Mouse (Mus musculus) midbrain, postnatal 0 days (tissue): ENCODE measurements around the gene Dtl. TPM values are rescaled to one million over a fixed set of nuclear protein-coding genes. Genes with fewer than 3 reads are reported as not detected.

ENCODE experiments used
- ATAC-seq: fragments of 200-750 bp; cut with Nextera tagmentation; 2 replicates; pipeline ENCODE4 v1.8.0; 2017; ENCODE audit warnings: moderate number of reproducible peaks, mild to moderate bottlenecking, moderate TSS enrichment, moderate library complexity; ENCODE audit not compliant: low FRiP score
- DNase-seq: peaks from one replicate; pipeline ENCODE4 v3.0.0-alpha.2; 2015; ENCODE audit warnings: low spot score
- H3K27ac ChIP-seq: fragments of 300-500 bp; sonication (generic); 2 replicates; pipeline ENCODE4 v1.5.1; 2014; ENCODE audit warnings: low read depth, mild to moderate bottlenecking, low read length, mixed read lengths
- H3K27me3 ChIP-seq: fragments of 300-500 bp; sonication (generic); 2 replicates; pipeline ENCODE4 v1.6.1; 2014; ENCODE audit warnings: low read length, control low read depth, mixed read lengths; ENCODE audit not compliant: insufficient read depth
- H3K36me3 ChIP-seq: fragments of 300-500 bp; sonication (generic); 2 replicates; pipeline ENCODE4 v1.6.1; 2014; ENCODE audit warnings: low read length, control low read depth, mixed read lengths; ENCODE audit not compliant: insufficient read depth
- H3K4me1 ChIP-seq: fragments of 300-500 bp; sonication (generic); 2 replicates; pipeline ENCODE4 v1.6.1; 2014; ENCODE audit warnings: mild to moderate bottlenecking, control low read depth, antibody characterized with exemption, low read length, mixed read lengths; ENCODE audit not compliant: insufficient read depth
- H3K4me2 ChIP-seq: fragments of 300-500 bp; sonication (generic); 2 replicates; pipeline ENCODE4 v1.6.1; 2014; ENCODE audit warnings: low read depth, mild to moderate bottlenecking, low read length, mixed read lengths; ENCODE audit not compliant: poor library complexity, severe bottlenecking
- H3K4me3 ChIP-seq: fragments of 300-500 bp; sonication (generic); 2 replicates; pipeline ENCODE4 v1.5.1; 2014; ENCODE audit warnings: low read depth, mild to moderate bottlenecking, low read length, moderate library complexity
- H3K9ac ChIP-seq: fragments of 300-500 bp; sonication (generic); replicated peaks from 2 replicates; pipeline ENCODE4 v1.6.1; 2014; ENCODE audit warnings: mild to moderate bottlenecking, low read length, moderate library complexity, mixed read lengths; ENCODE audit not compliant: poor library complexity, severe bottlenecking
- H3K9me3 ChIP-seq: fragments of 300-500 bp; sonication (generic); 2 replicates; pipeline ENCODE4 v1.6.1; 2016; ENCODE audit warnings: low read length, control low read depth
- CTCF ChIP-seq: IDR thresholded peaks from 2 replicates; pipeline ENCODE4 v1.5.1; 2016; ENCODE audit warnings: antibody characterized with exemption, mild to moderate bottlenecking
- WGBS: fragments of 180-500 bp; shearing (Covaris S2); extraction: QIAGEN DNeasy Blood & Tissue Kit; methylation state at CpG from one replicate; pipeline ENCODE4 v1.1.7; 2014; 5-methylcytosine and 5-hydroxymethylcytosine counted together
- polyA plus RNA-seq: library from polyadenylated mRNA; unstranded; fragments of >200 nt; fragmentation: Nextera tagmentation; extraction: Ambion mirVana; gene quantifications from 2 replicates; pipeline ENCODE4 v1.2.1, GENCODE M21; 2015
- total RNA-seq: library from RNA; depleted of rRNA; stranded (reverse); fragments of >200 nt; gene quantifications from 2 replicates; pipeline ENCODE4 v1.2.3, GENCODE M21; 2014

Gene Dtl
- total and polyA plus RNA-seq, 2 experiments from 2014 or later = 2.0 to 2.5 TPM

- H3K9me3 ChIP-seq = no peaks in the 10 kb centered on the region
- no peak overlapping the region for H3K27ac ChIP-seq
- DNase-seq (no peak), ATAC-seq (no peak)
- no peak overlapping the region for H3K9ac ChIP-seq
- H3K4me3 ChIP-seq = no peak overlapping the region
- H3K27me3 ChIP-seq = no peaks in the 10 kb centered on the region
- H3K36me3 ChIP-seq = peaks cover 64% of the 10 kb centered on the region
- 89% methylated on average over 3 of the region's 3 CpGs for WGBS
- TF ChIP-seq CTCF = no peak
- H3K4me2 ChIP-seq = no peak overlapping the region
- no peaks in the 10 kb centered on the region for H3K4me1 ChIP-seq
Observed at GRCm38 (mm10) chr1:191617589-191617988, 42.2 kb upstream of the Dtl start.

DNA sequence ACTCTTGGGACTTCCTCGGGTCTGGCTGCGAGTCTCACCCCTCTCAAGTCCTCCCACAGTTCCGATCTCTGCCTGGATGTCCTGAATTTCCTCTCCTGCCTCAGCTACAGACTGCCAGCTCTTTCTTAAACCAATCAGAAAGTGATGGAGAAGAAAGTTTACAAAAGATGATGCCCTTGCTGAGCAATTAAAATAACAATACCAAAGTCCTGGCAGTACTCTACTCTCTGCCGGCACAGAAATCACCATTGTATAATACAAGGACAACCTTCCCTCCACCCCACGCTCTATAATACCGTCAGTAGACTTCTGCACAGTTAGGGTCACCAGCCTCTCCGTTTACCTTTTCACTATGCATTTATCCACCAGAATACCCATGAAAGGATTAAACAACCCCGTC is 40.9 kb upstream of the Dtl start:
- no peak overlapping the region for H3K4me3 ChIP-seq
- no peak for ATAC-seq
- peaks cover 65% of the 10 kb centered on the region for H3K36me3 ChIP-seq
- WGBS = 63% methylated on average over 8 of the region's 8 CpGs
- no peak for DNase-seq
- no peak overlapping the region for H3K27ac ChIP-seq
- TF ChIP-seq CTCF = no peak
- H3K4me1 ChIP-seq = no peaks in the 10 kb centered on the region
- H3K27me3 ChIP-seq = no peaks in the 10 kb centered on the region
- H3K9ac ChIP-seq = no peak overlapping the region
- no peaks in the 10 kb centered on the region for H3K9me3 ChIP-seq
- H3K4me2 ChIP-seq = no peak overlapping the region

DNA sequence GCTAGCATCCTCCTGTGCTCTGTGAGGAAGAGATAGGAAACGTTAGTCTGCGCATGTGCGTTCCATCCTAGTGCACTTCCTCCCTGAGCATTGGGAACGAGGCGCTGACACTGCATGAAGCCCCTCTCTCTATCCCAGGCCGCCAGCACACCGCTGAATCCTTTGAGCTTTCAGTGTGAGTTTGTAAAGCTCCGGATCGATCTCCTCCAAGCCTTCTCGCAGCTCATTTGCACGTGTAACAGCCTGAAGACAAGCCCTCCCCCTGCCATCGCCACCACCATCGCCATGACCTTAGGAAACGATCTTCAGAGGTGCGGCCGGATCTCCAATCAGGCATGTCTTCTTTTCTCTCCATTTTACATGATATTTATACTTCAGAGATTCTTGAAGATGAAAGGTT is 37.5 kb upstream of the Dtl start:
- DNase-seq = no peak
- Histone ChIP-seq H3K9me3 (no peaks in the 10 kb centered on the region), H3K9ac (no peak overlapping the region), H3K4me3 (no peak overlapping the region), H3K4me2 (no peak overlapping the region), H3K27me3 (no peaks in the 10 kb centered on the region), H3K36me3 (peaks cover 55% of the 10 kb centered on the region), H3K27ac (no peak overlapping the region), H3K4me1 (no peaks in the 10 kb centered on the region)
- 89% methylated on average over 16 of the region's 16 CpGs for WGBS
- no peak for ATAC-seq
- no peak for TF ChIP-seq CTCF

DNA sequence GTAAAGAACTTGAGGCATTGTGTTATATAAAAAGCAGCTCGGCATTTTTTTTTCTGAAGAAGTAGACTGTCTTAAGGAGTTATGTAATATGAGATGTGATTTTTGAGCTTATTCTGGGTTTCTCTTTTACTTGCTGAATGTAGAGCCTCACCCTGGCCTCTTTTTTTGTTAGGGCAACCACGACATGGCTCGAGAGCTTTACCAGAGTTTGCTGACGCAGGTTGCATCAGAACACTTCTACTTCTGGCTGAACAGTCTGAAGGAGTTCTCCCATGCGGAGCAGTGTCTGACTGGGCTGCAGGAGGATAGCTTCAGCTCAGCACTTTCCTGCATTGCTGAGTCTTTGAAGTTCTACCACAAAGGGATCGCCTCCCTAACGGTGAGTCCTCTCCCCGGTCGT is 36.3 kb upstream of the Dtl start:
- H3K4me1 ChIP-seq = no peaks in the 10 kb centered on the region
- WGBS = 86% methylated on average over 9 of the region's 9 CpGs
- no peak overlapping the region for H3K27ac ChIP-seq
- no peaks in the 10 kb centered on the region for H3K9me3 ChIP-seq
- H3K27me3 ChIP-seq = no peaks in the 10 kb centered on the region
- DNase-seq (no peak), ATAC-seq (no peak)
- no peak overlapping the region for H3K9ac ChIP-seq
- H3K4me2 ChIP-seq = no peak overlapping the region
- H3K36me3 ChIP-seq = peaks cover 62% of the 10 kb centered on the region
- no peak for TF ChIP-seq CTCF
- H3K4me3 ChIP-seq = no peak overlapping the region

DNA sequence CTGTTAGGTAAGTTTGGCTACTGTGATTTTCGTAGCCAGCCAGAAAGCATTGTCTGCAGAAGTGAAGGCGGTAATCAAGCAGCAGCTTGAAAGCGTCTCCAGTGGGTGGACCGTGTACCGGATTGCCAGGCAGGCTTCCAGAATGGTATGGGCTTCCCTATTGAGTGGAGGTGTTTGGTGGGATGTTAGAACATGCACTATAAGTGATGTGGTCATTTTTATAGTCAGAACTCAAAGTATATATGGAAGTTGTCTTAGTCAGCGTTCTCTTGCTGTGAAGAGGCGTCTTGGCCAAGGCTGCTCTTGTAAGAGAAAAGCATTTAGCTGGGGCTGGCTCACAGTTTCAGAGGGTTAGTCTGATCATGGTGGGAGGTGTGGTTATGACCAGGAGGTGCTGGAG is 35.0 kb upstream of the Dtl start:
- no peak for TF ChIP-seq CTCF
- H3K4me3 ChIP-seq = no peak overlapping the region
- WGBS = 93% methylated on average over 7 of the region's 7 CpGs
- H3K9me3 ChIP-seq = no peaks in the 10 kb centered on the region
- H3K27ac ChIP-seq = no peak overlapping the region
- ATAC-seq (no peak), DNase-seq (no peak)
- H3K27me3 ChIP-seq = no peaks in the 10 kb centered on the region
- no peak overlapping the region for H3K9ac ChIP-seq
- no peak overlapping the region for H3K4me2 ChIP-seq
- peaks cover 63% of the 10 kb centered on the region for H3K36me3 ChIP-seq
- no peaks in the 10 kb centered on the region for H3K4me1 ChIP-seq

- Histone ChIP-seq H3K4me2 (no peak overlapping the region), H3K27me3 (no peaks in the 10 kb centered on the region), H3K4me3 (no peak overlapping the region), H3K9ac (no peak overlapping the region), H3K36me3 (peaks cover 57% of the 10 kb centered on the region), H3K27ac (no peak overlapping the region), H3K4me1 (no peaks in the 10 kb centered on the region), H3K9me3 (no peaks in the 10 kb centered on the region)
- TF ChIP-seq CTCF = no peak
- ATAC-seq = no peak
- DNase-seq = no peak
- WGBS = 87% methylated on average over 1 of the region's 1 CpGs
Observed at GRCm38 (mm10) chr1:191609578-191609977, 34.2 kb upstream of the Dtl start.
